Mouse (Mus musculus) retina, adult 2 months (tissue): ENCODE measurements at regions not wholly inside any gene's neighbourhood (a gene's known extent, or its start where the extent isn't known, plus 50 kb on each side); places are given as distances from the start of the nearest gene placed in this dataset.
A peak's percentile ranks its signal among the peaks of the same experiment; 100 is the strongest.

ENCODE experiments used
- DNase-seq: peaks from one replicate; pipeline ENCODE4 v3.0.0-alpha.2; 2012; ENCODE audit warnings: low read depth, low spot score

- no peak for DNase-seq
Measured at GRCm38 (mm10) chrX:11158416-11158815, 140.6 kb upstream of the H2al1a start.

DNA sequence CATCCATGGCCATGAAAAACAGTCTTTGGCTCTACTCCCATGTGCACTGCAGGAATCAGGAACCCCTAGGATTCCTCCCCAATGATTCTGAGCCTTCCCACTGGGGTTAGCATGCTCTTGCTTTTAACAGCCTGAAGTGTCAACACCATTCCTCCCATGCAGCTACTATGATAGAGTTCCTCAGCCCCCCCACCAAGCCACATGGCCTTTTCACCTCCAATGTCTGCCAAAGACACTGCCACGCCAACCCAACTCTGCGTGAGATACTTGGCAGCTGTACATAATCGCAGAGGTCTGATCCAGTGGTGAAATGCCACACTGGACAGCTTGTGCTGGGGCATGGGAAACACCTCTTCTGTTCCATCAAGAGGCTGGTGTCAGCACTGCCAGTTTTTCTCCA is 128.6 kb upstream of the H2al1a start:
- DNase-seq, result no peak

GRCm38 (mm10) chrX:11180194-11180816 is 118.8 kb upstream of the H2al1a start:
- DNase-seq, result no peak

- no peak for DNase-seq
Measured at GRCm38 (mm10) chrX:11181855-11182254, 117.2 kb upstream of the H2al1a start.

- no peak for DNase-seq
Measured at GRCm38 (mm10) chrX:11190851-11191250, 108.2 kb upstream of the H2al1a start.

- DNase-seq, result no peak
Measured at GRCm38 (mm10) chrX:11204135-11204534, 94.9 kb upstream of the H2al1a start.

GRCm38 (mm10) chrX:11209895-11210294 is 89.2 kb upstream of the H2al1a start:
- DNase-seq, result no peak

DNA sequence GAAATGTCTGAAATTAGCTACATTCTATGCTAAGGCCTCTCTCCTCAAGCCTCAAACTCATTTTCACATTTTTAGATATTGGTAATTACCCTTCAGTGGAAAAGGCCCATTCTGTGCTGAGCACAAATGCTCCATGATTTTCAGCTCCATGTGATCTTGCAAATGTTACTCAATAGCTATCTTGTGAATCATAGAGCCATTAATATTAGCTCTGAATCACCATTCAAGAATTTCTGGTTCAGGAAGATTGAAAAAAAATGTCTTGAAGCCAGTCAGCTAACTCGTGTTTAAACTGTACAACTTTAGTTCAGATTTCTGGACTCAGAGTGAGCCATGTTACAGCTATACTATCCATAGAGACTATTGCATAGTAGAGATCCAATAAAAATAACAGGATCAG is 86.2 kb upstream of the H2al1a start:
- no peak for DNase-seq

DNA sequence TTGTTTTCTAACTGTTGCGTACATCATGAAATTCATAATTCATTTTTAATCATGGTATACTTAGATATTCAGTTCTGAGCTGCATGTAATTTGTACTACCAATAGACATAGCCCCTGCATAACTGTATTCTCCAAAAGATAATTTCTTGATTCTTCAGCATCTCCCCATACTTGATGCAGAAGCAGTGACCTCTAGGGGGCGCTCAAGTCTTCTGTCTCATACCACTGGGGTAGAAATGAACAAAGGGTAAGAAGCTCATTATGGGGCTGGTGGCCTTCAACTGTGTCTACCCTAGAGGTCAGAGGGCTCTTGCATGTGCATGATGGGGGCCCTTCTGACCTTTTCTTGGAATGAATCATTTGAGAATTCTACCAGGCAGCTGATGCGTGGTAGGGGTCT is 85.6 kb upstream of the H2al1a start:
- DNase-seq, result peak; percentile 2

DNA sequence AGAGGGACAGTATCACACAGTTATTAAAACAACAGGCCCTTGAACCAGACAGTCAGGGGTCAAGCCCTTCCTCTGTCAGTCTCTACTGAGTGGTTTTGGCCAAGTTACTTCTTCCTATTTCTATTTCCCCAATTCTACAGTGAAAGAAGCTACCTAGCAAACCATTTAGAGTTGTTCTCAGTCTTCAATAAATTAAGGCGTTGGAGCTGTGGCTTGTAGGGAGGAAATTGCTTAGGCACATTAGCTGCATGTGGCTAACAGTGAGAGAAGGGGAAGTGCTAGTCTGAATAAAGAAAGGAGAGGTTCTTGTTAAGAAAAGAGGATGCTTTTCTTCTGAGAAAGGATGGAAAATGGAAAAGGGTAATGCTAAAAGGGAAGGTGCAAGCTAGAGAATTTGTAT is 60.0 kb upstream of the H2al1a start:
- DNase-seq, result no peak

DNA sequence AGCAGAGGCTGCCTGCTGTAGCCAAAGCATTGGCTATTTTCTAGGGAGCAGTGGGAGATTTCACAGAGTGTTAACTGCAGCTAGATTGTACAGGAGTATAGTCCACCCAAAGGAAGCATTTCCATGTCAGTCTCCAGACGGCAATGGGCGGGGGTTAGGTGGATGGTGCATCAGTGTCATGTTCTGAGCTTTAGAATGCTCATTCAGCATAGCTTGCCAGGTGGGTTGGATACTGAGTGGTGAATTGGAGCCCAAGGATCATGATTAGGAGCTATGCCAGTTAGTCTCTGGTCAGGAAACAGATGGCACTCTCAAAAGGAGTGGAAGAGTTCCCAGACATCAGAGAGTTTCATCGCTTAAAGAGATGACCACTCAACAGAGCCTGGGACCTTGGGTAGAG is 53.5 kb upstream of the H2al1a start:
- DNase-seq, result no peak
